Mouse (Mus musculus) hindbrain, embryonic 10.5 days (tissue): Measurements from ENCODE around the gene Bpifa6. TPM values are rescaled to one million over a fixed set of nuclear protein-coding genes. Genes with fewer than 3 reads are reported as not detected.

ENCODE experiments used
- DNase-seq: peaks from one replicate; pipeline ENCODE4 v3.0.0-alpha.2; 2017; ENCODE audit warnings: low spot score
- H3K27ac ChIP-seq: fragments of 300-500 bp; sonication (generic); 2 replicates; pipeline ENCODE4 v1.5.1; 2016; ENCODE audit warnings: mild to moderate bottlenecking, moderate library complexity
- H3K27me3 ChIP-seq: fragments of 300-500 bp; sonication (generic); 2 replicates; pipeline ENCODE4 v1.6.1; 2016; ENCODE audit warnings: mild to moderate bottlenecking; ENCODE audit not compliant: poor library complexity, insufficient read depth, severe bottlenecking
- H3K36me3 ChIP-seq: fragments of 300-500 bp; sonication (generic); 2 replicates; pipeline ENCODE4 v1.6.1; 2016; ENCODE audit warnings: mild to moderate bottlenecking, moderate library complexity
- H3K4me1 ChIP-seq: fragments of 300-500 bp; sonication (generic); replicated peaks from 2 replicates; pipeline ENCODE4 v1.6.1; 2016; ENCODE audit warnings: mild to moderate bottlenecking
- H3K4me3 ChIP-seq: fragments of 300-500 bp; sonication (generic); 2 replicates; pipeline ENCODE4 v1.5.1; 2016; ENCODE audit warnings: mild to moderate bottlenecking, moderate library complexity
- H3K9me3 ChIP-seq: fragments of 300-500 bp; sonication (generic); 2 replicates; pipeline ENCODE4 v1.6.1; 2016; ENCODE audit warnings: mild to moderate bottlenecking, moderate library complexity
- WGBS: fragments of 180-500 bp; shearing (Covaris S2); methylation state at CpG from one replicate; pipeline ENCODE4 v1.1.7; 2016; 5-methylcytosine and 5-hydroxymethylcytosine counted together
- polyA plus RNA-seq: library from polyadenylated mRNA; unstranded; fragments of >200 nt; fragmentation: Nextera tagmentation; extraction: Ambion mirVana; gene quantifications from 2 replicates; pipeline ENCODE4 v1.2.1, GENCODE M21; 2016

Gene Bpifa6
- not detected in 2 replicates for polyA plus RNA-seq

DNA sequence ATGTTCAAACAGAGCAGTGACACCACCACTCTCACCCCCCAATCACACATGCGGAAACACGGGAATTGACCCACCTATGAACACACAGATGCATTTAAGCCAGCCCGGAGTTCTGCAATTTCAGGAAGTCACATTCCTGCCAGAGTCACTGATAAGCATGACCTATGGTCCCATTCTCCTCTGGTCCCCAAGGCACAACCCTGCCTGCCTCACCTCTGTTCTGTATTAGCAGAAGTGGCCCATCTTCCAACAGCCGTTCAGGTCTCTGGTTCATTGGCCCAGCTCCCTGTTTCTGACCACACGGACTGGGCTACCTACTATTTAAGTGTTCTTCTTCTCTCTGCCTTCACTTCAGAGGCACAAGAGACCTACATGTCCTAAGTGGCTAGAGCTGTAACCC, at the start of gene Bpifa6:
Gene Bpifa6, plus strand, starts transcription at position 364 of the 400 bp plus-strand sequence.
- no peaks in the 10 kb centered on the region for H3K27me3 ChIP-seq
- DNase-seq: no peak
- 86% methylated on average over 5 of the region's 5 CpGs for WGBS
- H3K4me1 ChIP-seq: no peaks in the 10 kb centered on the region
- no peak within 1 kb of the TSS for H3K27ac ChIP-seq
- H3K9me3 ChIP-seq: no peaks in the 10 kb centered on the region
- H3K36me3 ChIP-seq: no peaks in the 10 kb centered on the region
- H3K4me3 ChIP-seq: no peak within 1 kb of the TSS

DNA sequence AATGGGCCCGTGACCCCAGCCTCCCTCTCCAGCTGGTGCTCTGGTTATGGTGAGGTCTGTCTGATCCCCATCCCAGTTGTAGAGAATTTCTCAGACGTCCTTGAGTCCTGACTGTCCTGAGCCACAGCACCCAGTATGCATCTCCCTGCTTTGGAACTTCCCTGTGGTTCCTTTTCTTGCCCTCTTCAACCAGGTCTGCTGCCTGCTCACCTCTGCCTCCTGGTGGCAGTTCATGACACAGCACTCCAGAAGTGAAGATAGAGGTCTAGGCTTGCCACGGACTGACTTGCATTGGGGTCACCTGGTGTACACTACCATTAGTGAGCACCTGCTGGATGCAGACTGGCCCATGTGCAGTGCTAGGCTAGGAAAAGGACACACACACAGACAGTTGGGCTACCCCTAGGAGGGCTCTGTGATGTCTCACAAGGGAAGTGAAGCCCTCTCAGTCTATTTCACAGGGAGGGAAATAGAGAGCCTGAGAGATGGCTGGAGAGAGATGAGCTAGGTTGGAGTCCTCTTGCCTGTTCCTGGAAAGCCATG, 44.8 kb upstream of the Bpifa6 start:
- no peak overlapping the region for H3K27ac ChIP-seq
- 43% methylated on average over 3 of the region's 3 CpGs for WGBS

DNA sequence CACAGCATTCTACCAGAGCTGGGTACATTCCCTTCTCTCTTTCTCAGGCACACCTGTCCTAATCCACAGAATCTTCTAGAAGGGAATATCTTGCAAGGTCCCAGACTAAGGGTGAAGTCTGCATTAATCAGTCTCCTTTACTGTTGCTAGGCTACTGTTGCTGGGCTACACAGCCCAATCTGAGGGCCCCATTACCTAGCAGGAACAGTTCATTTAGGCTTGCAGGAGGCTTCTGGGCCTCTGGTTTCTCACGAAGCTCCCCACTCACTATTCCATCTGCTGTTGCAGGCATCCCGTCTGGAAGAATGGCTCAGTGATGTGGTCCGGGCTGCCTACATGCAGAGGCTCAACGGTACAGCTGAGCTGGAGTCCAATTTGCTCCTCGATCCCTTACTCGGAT, 43.6 kb upstream of the Bpifa6 start:
- no peaks in the 10 kb centered on the region for H3K36me3 ChIP-seq
- no peak for DNase-seq
- peak overlapping the region; percentile 23; the same call in 1 of the 2 replicates for H3K27ac ChIP-seq
- H3K27me3 ChIP-seq: no peaks in the 10 kb centered on the region
- H3K4me3 ChIP-seq: no peak overlapping the region
- H3K9me3 ChIP-seq: no peaks in the 10 kb centered on the region
- WGBS: 74% methylated on average over 6 of the region's 6 CpGs
- H3K4me1 ChIP-seq: peaks cover 7% of the 10 kb centered on the region

More for the DNA sequence above, 44.8 kb upstream of the Bpifa6 start:
- Histone ChIP-seq H3K9me3 (no peaks in the 10 kb centered on the region), H3K27me3 (no peaks in the 10 kb centered on the region), H3K4me1 (peaks cover 7% of the 10 kb centered on the region), H3K4me3 (no peak overlapping the region), H3K36me3 (no peaks in the 10 kb centered on the region)
- DNase-seq: peak; percentile 65

DNA sequence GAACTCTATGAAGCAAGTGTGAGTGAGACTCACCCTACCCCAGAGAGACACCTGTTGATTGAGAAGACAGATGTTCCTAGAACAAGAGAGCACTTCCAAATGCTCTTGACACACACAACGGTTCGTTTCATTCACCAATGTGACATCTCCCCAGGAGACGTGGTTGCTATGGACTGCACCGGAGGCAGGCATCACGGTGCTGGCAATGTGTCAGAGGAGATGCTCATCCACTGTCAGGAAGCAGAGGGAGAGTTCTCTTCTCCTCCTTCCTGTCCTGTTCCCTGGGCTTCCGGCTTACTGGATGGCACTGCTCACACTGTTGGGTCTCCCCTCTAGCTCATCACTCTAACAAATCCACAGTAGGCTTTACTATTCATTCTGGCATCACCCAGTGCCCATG, 41.4 kb upstream of the Bpifa6 start:
- H3K4me1 ChIP-seq: peaks cover 7% of the 10 kb centered on the region
- WGBS: 77% methylated on average over 6 of the region's 6 CpGs
- no peak overlapping the region for H3K4me3 ChIP-seq
- H3K36me3 ChIP-seq: no peaks in the 10 kb centered on the region
- H3K9me3 ChIP-seq: no peaks in the 10 kb centered on the region
- no peak overlapping the region for H3K27ac ChIP-seq
- no peaks in the 10 kb centered on the region for H3K27me3 ChIP-seq
- DNase-seq: no peak

DNA sequence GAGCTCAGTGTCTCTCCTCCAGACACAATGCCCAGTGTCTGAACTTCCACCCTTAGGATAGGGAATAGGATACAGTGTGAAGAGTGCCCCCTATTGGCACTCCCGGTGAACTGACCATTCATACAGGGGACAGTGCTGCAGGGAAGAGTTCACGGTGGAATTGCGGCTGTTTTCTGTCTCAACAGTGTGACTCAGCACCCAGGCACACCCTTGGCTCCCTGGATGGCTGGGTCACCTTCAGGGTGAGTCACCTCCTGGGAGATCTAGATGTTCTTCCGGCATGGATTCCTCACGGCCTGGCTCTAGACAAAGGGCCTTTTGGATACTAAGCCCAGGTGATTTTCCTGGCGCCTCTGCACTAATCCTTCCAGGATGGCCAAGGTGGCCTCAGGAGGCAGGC, 39.4 kb upstream of the Bpifa6 start:
- Histone ChIP-seq H3K36me3 (no peaks in the 10 kb centered on the region), H3K4me1 (peaks cover 7% of the 10 kb centered on the region), H3K27ac (no peak overlapping the region), H3K9me3 (no peaks in the 10 kb centered on the region), H3K4me3 (no peak overlapping the region), H3K27me3 (no peaks in the 10 kb centered on the region)
- 88% methylated on average over 6 of the region's 6 CpGs for WGBS
- DNase-seq: no peak

DNA sequence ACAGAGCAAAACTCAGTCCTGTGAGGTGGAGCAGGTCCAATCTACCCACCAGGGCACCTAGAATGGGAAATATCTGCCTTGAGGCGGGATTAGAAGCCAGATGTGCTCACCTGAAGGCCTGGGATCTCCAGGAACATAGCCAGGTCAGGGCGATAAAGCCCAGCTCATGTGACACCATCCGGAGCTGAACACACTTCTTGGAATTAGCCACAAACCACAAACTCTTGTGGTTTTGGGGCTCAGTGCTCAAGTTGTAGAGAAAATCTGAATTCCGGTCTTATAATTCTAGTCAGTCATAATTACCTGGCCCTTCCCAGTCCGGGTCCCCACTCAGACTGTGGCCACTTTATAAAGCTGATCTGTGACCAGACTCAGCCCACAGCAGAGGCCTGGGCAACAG, 36.9 kb upstream of the Bpifa6 start, which contains the start of gene Bpifb4:
Gene Bpifb4, plus strand, starts transcription at position 370 of the 400 bp plus-strand sequence.
- DNase-seq: no peak
- 90% methylated on average over 5 of the region's 5 CpGs for WGBS
- Histone ChIP-seq H3K9me3 (no peaks in the 10 kb centered on the region), H3K27me3 (no peaks in the 10 kb centered on the region), H3K36me3 (no peaks in the 10 kb centered on the region), H3K27ac (no peak within 1 kb of the TSS), H3K4me1 (no peaks in the 10 kb centered on the region), H3K4me3 (no peak within 1 kb of the TSS)

DNA sequence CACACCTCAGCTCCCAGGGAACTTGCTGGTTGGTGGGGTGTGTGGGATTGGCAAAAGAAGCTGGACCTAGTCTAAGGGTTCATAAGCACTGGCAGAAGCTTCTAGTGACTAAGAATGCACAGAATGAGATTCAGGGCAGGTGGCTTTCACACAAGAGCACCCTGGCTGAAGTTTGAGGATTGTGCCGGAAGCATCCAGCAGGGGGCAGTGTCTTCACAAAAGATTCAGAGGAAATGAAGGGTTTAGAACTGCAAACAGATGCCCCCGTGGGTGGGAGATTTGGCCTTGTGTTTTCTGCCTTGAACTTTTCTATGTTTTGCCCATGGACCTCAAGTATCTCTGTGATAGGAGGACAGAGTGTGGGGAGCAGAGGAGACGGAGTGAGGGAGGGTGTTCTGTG, 31.2 kb upstream of the Bpifa6 start:
- 43% methylated on average over 3 of the region's 3 CpGs for WGBS
- H3K27ac ChIP-seq: no peak overlapping the region
- H3K27me3 ChIP-seq: no peaks in the 10 kb centered on the region
- no peaks in the 10 kb centered on the region for H3K9me3 ChIP-seq
- H3K4me3 ChIP-seq: no peak overlapping the region
- H3K36me3 ChIP-seq: no peaks in the 10 kb centered on the region
- DNase-seq: peak; percentile 52
- 0 out of 2 replicates have a peak, but pooled peaks cover 4% of the 10 kb centered on the region for H3K4me1 ChIP-seq

DNA sequence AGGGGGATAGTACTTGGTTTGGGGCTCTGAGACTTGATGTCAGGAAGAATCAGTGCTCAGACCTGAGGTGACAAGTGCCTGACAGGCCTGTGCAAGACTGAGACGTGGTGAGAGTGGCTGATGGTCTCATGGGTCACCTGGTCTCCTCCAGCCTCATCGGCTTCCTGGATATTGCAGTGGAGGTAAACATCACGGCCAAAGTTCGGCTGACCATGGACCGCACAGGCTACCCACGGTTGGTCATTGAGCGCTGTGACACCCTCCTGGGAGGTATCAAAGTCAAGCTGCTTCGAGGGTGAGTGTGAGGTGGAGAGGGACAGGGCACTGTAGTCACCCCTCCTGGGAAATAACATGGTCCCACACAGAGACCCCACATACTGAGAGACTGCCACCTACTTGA, 30.2 kb upstream of the Bpifa6 start:
- H3K27me3 ChIP-seq: no peaks in the 10 kb centered on the region
- no peak for DNase-seq
- H3K4me1 ChIP-seq: 0 out of 2 replicates have a peak, but pooled peaks cover 4% of the 10 kb centered on the region
- 84% methylated on average over 8 of the region's 8 CpGs for WGBS
- no peak overlapping the region for H3K4me3 ChIP-seq
- no peaks in the 10 kb centered on the region for H3K36me3 ChIP-seq
- H3K9me3 ChIP-seq: no peaks in the 10 kb centered on the region
- H3K27ac ChIP-seq: no peak overlapping the region

DNA sequence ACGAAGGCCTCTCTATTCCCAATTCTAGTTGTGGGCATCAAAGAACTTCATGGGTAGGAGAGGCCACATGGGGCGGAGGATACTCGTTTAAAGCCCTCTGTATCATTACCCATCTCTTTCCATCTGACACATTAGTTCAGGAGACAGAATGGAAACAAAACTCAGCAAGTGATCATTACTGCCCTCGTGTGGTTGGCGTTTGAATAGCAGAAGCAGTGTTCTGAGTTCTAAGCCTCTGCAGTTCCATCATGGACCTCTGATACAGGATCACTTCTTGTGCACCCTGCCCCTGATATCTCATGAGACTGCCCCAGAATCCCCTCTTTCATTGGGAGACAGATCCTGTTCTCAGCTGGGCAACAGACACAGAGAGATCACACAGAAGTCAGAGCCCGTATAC, 21.8 kb upstream of the Bpifa6 start:
- Histone ChIP-seq H3K27me3 (no peaks in the 10 kb centered on the region), H3K4me1 (0 out of 2 replicates have a peak, but pooled peaks cover 2% of the 10 kb centered on the region), H3K9me3 (no peaks in the 10 kb centered on the region), H3K27ac (no peak overlapping the region), H3K36me3 (no peaks in the 10 kb centered on the region), H3K4me3 (no peak overlapping the region)
- 33% methylated on average over 6 of the region's 6 CpGs for WGBS
- peak; percentile 72 for DNase-seq

DNA sequence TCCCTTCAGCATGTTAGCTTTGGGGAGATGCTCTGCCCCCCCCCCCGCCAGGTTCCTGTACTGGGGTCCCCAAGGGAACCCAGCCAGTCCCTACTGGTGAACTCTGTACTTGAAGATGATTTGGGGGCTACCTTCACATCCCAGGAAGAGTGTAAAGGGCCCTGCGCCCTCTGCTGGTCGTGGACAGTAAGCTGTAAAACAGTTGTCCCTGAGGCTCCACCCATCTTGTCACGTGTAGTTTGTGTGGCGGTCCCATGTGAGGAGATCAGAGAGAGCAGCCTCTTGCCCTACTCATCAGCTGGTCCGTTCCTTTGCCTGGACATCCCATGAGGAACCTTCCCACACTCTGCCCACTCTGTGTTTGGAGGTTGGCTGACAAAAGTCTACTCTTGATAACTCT, 20.9 kb upstream of the Bpifa6 start:
- Histone ChIP-seq H3K27ac (no peak overlapping the region), H3K4me1 (0 out of 2 replicates have a peak, but pooled peaks cover 2% of the 10 kb centered on the region), H3K36me3 (no peaks in the 10 kb centered on the region), H3K27me3 (no peaks in the 10 kb centered on the region), H3K4me3 (peak overlapping the region; percentile 32), H3K9me3 (no peaks in the 10 kb centered on the region)
- 9% methylated on average over 6 of the region's 6 CpGs for WGBS
- DNase-seq: peak; percentile 63

DNA sequence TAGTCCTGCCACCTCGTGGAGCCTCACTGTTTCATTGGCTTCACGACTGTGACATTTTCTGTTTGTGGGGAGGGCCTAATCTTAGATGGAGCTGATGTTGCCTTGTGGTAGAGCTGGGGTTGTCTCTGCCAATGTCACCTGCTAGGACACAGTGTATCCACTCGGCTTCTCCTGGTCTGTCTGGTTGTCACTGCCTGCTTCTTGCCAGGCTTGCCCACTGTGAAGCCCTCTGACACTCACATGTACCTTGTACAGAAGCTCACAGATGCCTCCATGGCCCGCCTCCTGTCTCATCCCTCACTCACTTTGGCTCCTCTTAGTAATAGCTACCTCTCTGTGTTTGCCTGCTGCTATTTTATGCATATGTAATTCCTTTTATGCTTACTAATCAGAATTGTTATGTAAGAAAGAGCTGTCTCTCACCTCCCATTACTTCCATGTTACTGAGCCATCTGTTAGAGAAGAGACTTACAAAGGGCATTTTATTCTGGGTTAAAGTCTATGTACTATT, 11.9 kb upstream of the Bpifa6 start:
- no peaks in the 10 kb centered on the region for H3K36me3 ChIP-seq
- no peak overlapping the region for H3K27ac ChIP-seq
- 77% methylated on average over 4 of the region's 4 CpGs for WGBS

DNA sequence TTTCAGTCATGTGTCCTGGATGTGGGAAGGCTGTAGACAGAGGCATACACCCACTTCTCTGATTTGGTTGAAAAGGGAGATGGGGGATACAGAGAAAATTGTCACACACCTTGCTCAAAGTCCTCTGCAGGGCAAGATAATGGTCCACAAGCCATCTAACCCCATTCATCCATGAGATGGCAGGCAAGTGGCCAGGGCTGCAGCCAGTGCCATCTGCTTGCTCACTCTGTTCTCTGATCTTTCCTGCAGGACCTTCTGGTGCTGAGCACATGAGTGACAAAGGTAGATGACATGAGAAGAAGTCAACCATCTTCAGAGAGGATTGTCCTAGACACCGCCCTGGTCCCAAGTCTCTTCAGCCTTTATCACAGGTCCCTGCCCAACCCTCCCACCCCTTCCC, 11.4 kb upstream of the Bpifa6 start:
- Histone ChIP-seq H3K4me3 (no peak overlapping the region), H3K4me1 (no peaks in the 10 kb centered on the region), H3K9me3 (no peaks in the 10 kb centered on the region), H3K27ac (no peak overlapping the region), H3K27me3 (no peaks in the 10 kb centered on the region), H3K36me3 (no peaks in the 10 kb centered on the region)
- no peak for DNase-seq
- WGBS: 88% methylated on average over 1 of the region's 1 CpGs

More for the DNA sequence above, 11.9 kb upstream of the Bpifa6 start:
- H3K27me3 ChIP-seq: no peaks in the 10 kb centered on the region
- H3K4me1 ChIP-seq: no peaks in the 10 kb centered on the region
- DNase-seq: no peak
- H3K9me3 ChIP-seq: no peaks in the 10 kb centered on the region
- no peak overlapping the region for H3K4me3 ChIP-seq

DNA sequence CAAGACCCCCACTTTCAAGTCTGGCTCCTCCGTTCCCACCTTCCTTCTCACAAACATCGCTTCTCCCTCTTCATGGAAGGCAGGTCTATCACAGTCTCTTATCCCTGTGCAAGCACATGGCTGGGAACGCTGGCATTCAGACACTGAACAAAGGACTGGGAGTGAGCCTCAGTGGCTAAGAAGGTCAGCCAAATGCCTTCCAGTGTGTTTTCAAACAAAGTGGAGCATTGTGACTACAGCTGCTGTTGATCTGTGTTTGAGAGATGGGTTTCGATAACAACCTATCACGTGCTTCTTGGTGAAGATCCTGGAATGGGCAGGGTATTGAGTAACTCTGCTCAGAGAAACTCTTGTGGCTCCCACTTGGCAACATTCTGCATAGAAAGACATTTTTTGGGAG, 4.5 kb upstream of the Bpifa6 start:
- peak; percentile 23 for DNase-seq

More for the DNA sequence above, 4.5 kb upstream of the Bpifa6 start:
- H3K27me3 ChIP-seq: no peaks in the 10 kb centered on the region
- WGBS: 75% methylated on average over 5 of the region's 5 CpGs
- no peaks in the 10 kb centered on the region for H3K9me3 ChIP-seq
- H3K36me3 ChIP-seq: no peaks in the 10 kb centered on the region
- no peak overlapping the region for H3K4me3 ChIP-seq
- H3K4me1 ChIP-seq: no peaks in the 10 kb centered on the region
- H3K27ac ChIP-seq: no peak overlapping the region; the same call in 1 of the 2 replicates
